Mouse (Mus musculus) megakaryocyte, embryonic 14.5 days (primary cell): Measurements from ENCODE around the gene Fam20c. TPM values are rescaled to one million over a fixed set of nuclear protein-coding genes. Genes with fewer than 3 reads are reported as not detected.

ENCODE experiments used
- H3K27me3 ChIP-seq: replicated peaks from 2 replicates; pipeline ENCODE3; 2012; ENCODE audit warnings: inconsistent platforms
- H3K36me3 ChIP-seq: replicated peaks from 2 replicates; pipeline ENCODE3; 2012; ENCODE audit warnings: low read length, inconsistent platforms, mixed read lengths
- H3K4me1 ChIP-seq: 2 replicates; pipeline ENCODE4 v1.6.1; 2012; ENCODE audit warnings: inconsistent platforms
- H3K4me3 ChIP-seq: replicated peaks from 2 replicates; pipeline ENCODE3; 2012; ENCODE audit warnings: moderate library complexity, mild to moderate bottlenecking, inconsistent platforms
- H3K9me3 ChIP-seq: 2 replicates; pipeline ENCODE4 v1.6.1; 2012; ENCODE audit warnings: inconsistent platforms
- FLI1 ChIP-seq: IDR thresholded peaks from 2 replicates; pipeline ENCODE4 v1.6.1; 2012; ENCODE audit warnings: low read length, inconsistent platforms, mixed read lengths
- GATA1 ChIP-seq: IDR thresholded peaks from 3 replicates; pipeline ENCODE4 v1.6.1; 2012; ENCODE audit warnings: mixed read lengths, low read length, inconsistent platforms, borderline replicate concordance
- polyA plus RNA-seq: library from polyadenylated mRNA; stranded (reverse); fragments of >175 nt; gene quantifications from 2 replicates; pipeline ENCODE4 v1.2.3, GENCODE M21; 2012; ENCODE audit warnings: low replicate concordance; ENCODE audit not compliant: insufficient read depth

Gene Fam20c
- polyA plus RNA-seq, 1 experiment = 54.6 TPM

GRCm38 (mm10) chr5:138790954-138791480 is 36.7 kb downstream of the Fam20c start:
- H3K36me3 ChIP-seq = no peaks in the 10 kb centered on the region
- H3K4me1 ChIP-seq = no peaks in the 10 kb centered on the region
- peaks cover 58% of the 10 kb centered on the region for H3K27me3 ChIP-seq
- H3K9me3 ChIP-seq = peaks cover 19% of the 10 kb centered on the region
- H3K4me3 ChIP-seq = no peak overlapping the region
- no peak for TF ChIP-seq GATA1
- TF ChIP-seq FLI1 = no peak

GRCm38 (mm10) chr5:138801588-138802116 is 47.3 kb downstream of the Fam20c start:
- H3K4me1 ChIP-seq = no peaks in the 10 kb centered on the region
- H3K27me3 ChIP-seq = peaks cover 46% of the 10 kb centered on the region
- no peak overlapping the region for H3K4me3 ChIP-seq
- H3K9me3 ChIP-seq = peaks cover 5% of the 10 kb centered on the region; the same call in 1 of the 2 replicates
- H3K36me3 ChIP-seq = no peaks in the 10 kb centered on the region
- TF ChIP-seq FLI1 (no peak), GATA1 (no peak)

- Histone ChIP-seq H3K4me3 (no peak overlapping the region), H3K4me1 (no peaks in the 10 kb centered on the region), H3K9me3 (peaks cover 5% of the 10 kb centered on the region; the same call in 1 of the 2 replicates), H3K27me3 (peaks cover 34% of the 10 kb centered on the region), H3K36me3 (no peaks in the 10 kb centered on the region)
- TF ChIP-seq GATA1 (no peak), FLI1 (no peak)
Observed at GRCm38 (mm10) chr5:138804286-138804685, 50.0 kb downstream of the Fam20c start.

- Histone ChIP-seq H3K36me3 (no peaks in the 10 kb centered on the region), H3K9me3 (peaks cover 5% of the 10 kb centered on the region; the same call in 1 of the 2 replicates), H3K4me3 (no peak overlapping the region), H3K27me3 (peaks cover 31% of the 10 kb centered on the region), H3K4me1 (no peaks in the 10 kb centered on the region)
- TF ChIP-seq GATA1 (no peak), FLI1 (no peak)
Observed at GRCm38 (mm10) chr5:138809767-138810166, 55.5 kb downstream of the Fam20c start.

- peaks cover 8% of the 10 kb centered on the region for H3K4me1 ChIP-seq
- H3K9me3 ChIP-seq = peaks cover 40% of the 10 kb centered on the region
- peaks cover 73% of the 10 kb centered on the region for H3K27me3 ChIP-seq
- H3K36me3 ChIP-seq = no peaks in the 10 kb centered on the region
- peak within 1 kb of the TSS; percentile 77 for H3K4me3 ChIP-seq
- TF ChIP-seq GATA1 (no peak), FLI1 (no peak)
Observed at GRCm38 (mm10) chr5:138819780-138820179, 65.5 kb downstream of the Fam20c start, which contains the start of gene Gm5294. TSS of gene Gm5294 (plus strand) at chr5:138820080.

GRCm38 (mm10) chr5:138820717-138821332 is 66.5 kb downstream of the Fam20c start:
- Histone ChIP-seq H3K4me3 (peak overlapping the region; percentile 77), H3K36me3 (no peaks in the 10 kb centered on the region)

GRCm38 (mm10) chr5:138825090-138825489 is 70.8 kb downstream of the Fam20c start:
- H3K36me3 ChIP-seq = no peaks in the 10 kb centered on the region
- peaks cover 65% of the 10 kb centered on the region for H3K27me3 ChIP-seq
- H3K9me3 ChIP-seq = no peaks in the 10 kb centered on the region
- H3K4me1 ChIP-seq = peaks cover 23% of the 10 kb centered on the region
- H3K4me3 ChIP-seq = no peak overlapping the region
- no peak for TF ChIP-seq GATA1
- no peak for TF ChIP-seq FLI1

More at GRCm38 (mm10) chr5:138820717-138821332, 66.5 kb downstream of the Fam20c start:
- Histone ChIP-seq H3K9me3 (peaks cover 36% of the 10 kb centered on the region), H3K27me3 (peaks cover 81% of the 10 kb centered on the region), H3K4me1 (peaks cover 8% of the 10 kb centered on the region)
- TF ChIP-seq GATA1 = no peak

GRCm38 (mm10) chr5:138833406-138833805 is 79.1 kb downstream of the Fam20c start:
- Histone ChIP-seq H3K36me3 (no peaks in the 10 kb centered on the region), H3K9me3 (peaks cover 6% of the 10 kb centered on the region; the same call in 1 of the 2 replicates), H3K27me3 (peaks cover 19% of the 10 kb centered on the region), H3K4me3 (no peak overlapping the region), H3K4me1 (peaks cover 14% of the 10 kb centered on the region)
- TF ChIP-seq GATA1 = no peak
- TF ChIP-seq FLI1 = no peak

GRCm38 (mm10) chr5:138834910-138835309 is 80.6 kb downstream of the Fam20c start:
- Histone ChIP-seq H3K27me3 (peaks cover 20% of the 10 kb centered on the region), H3K4me3 (no peak overlapping the region), H3K36me3 (no peaks in the 10 kb centered on the region), H3K9me3 (peaks cover 15% of the 10 kb centered on the region; the same call in 1 of the 2 replicates), H3K4me1 (peaks cover 9% of the 10 kb centered on the region)
- TF ChIP-seq GATA1 = no peak
- TF ChIP-seq FLI1 = no peak

GRCm38 (mm10) chr5:138840981-138841380 is 86.7 kb downstream of the Fam20c start:
- TF ChIP-seq GATA1 (no peak), FLI1 (no peak)
- H3K36me3 ChIP-seq = no peaks in the 10 kb centered on the region
- H3K4me1 ChIP-seq = peaks cover under 1% of the 10 kb centered on the region; the same call in 1 of the 2 replicates
- peaks cover 33% of the 10 kb centered on the region for H3K27me3 ChIP-seq
- H3K9me3 ChIP-seq = peaks cover 32% of the 10 kb centered on the region
- H3K4me3 ChIP-seq = no peak overlapping the region
